Mouse (Mus musculus) natural killer cell, adult 2 months (primary cell): Measurements from ENCODE around the gene Krtap10-4.
"Not testable (repeated sequence)": the region's sequence is repeated elsewhere in the genome, so short reads cannot be mapped to it uniquely, and the experiment has no call there.

Experiments
- DNase-seq, 2 experiments: peaks; one replicate each; pipeline ENCODE4 v3.0.0; 2022; ENCODE audit warnings: low spot score in 2 of 2

Gene Krtap10-4

DNA sequence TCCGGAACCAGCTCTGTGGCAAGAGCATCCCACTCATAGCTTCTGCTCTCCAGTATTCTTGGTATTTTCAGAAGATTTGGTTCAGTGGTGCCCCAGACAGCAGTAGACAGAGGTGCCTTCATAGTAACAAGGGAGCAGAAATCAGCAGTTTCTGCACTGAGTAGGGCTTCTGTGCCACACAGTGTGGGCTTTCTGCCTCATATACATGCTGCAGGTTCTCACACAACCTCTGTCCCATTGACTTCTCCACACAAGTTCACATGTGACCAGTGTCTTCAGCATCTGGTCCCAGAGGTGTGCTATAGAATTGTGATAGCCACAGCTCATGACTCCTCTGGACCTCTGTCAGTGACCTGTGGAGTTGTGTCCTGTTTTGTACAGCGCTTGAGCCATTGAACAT, 38.3 kb downstream of the Krtap10-4 start:
- no peak for DNase-seq

DNA sequence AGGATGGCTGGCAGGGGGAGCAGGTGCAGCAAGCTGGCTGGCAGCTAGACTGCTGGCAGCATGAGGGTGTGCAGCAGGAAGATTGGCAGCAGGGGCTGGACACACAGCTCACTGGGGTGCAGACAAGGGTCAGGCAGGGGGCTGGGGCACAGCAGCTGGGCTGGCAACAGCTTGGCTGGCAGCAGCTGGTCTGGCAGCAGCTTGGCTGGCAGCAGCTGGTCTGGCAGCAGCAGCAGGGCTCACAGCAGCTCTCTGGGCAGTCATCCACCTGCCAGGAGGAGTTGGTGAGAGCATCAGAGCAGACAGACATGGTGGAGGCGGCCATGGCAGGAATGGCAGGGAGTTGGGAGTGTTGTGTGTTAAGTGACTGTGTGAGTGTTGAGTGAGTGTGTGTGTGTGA, 39.0 kb downstream of the Krtap10-4 start, which contains the start of gene Gm7137:
Gene Gm7137 (minus strand): TSS at position 325 of the 400 bp plus-strand sequence.
- DNase-seq = not testable (repeated sequence)

DNA sequence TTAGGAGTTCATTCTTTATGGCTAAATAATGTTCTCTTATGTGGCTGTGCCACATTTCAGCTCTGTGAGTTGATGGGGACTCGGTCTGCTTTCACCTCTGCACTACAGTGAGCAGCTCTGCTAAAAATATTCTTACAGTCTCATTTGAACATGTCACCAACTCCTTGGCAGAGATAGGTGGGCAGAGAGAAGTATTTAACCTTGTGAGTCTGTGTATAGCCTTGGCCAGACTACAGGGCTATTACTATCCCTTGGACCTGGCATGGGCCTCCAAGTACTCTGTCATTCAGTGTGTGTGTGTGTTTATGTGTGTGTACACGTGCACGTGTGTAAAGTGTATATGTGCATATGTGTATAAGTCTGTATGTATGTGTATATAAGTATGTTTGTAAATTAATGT, 43.5 kb downstream of the Krtap10-4 start:
- not testable (repeated sequence) for DNase-seq

DNA sequence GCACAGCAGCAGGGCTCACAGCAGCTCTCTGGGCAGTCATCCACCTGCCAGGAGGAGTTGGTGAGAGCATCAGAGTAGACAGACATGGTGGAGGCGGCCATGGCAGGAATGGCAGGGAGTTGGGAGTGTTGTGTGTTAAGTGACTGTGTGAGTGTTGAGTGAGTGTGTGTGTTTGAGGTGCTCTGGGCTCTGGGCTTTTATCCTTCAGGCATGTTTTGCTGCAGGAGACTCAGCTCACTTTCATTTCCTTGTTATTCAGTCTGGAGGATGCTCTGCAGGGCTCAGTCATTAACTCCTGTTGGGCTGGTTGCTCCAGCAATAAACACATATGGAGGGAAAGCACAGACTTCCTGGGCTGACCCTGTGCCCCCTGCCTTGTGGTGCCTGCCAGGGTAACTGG, 44.5 kb downstream of the Krtap10-4 start, which contains the start of gene Gm3250:
Gene Gm3250 (minus strand): TSS at position 101 of the 400 bp plus-strand sequence.
- DNase-seq = not testable (repeated sequence)

DNA sequence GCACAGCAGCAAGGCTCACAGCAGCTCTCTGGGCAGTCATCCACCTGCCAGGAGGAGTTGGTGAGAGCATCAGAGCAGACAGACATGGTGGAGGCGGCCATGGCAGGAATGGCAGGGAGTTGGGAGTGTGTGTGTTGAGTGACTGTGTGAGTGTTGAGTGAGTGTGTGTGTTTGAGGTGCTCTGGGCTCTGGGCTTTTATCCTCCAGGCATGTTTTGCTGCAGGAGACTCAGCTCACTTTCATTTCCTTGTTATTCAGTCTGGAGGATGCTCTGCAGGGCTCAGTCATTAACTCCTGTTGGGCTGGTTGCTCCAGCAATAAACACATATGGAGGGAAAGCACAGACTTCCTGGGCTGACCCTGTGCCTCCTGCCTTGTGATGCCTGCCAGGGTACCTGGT, 50.1 kb downstream of the Krtap10-4 start, which contains the start of gene Gm7138:
Gene Gm7138 (minus strand): TSS at position 101 of the 400 bp plus-strand sequence.
- DNase-seq = not testable (repeated sequence)
